Mouse (Mus musculus) CH12.LX (cell line): Measurements from ENCODE around the gene Smyd5.

Experiments used
- CTCF ChIP-seq, 2 experiments: IDR thresholded peaks in 1 of 2; conservative IDR thresholded peaks in 1 of 2; 2 replicates each; pipeline ENCODE4 v1.5.1; 2011 to 2012; ENCODE audit warnings: low read depth in 2 of 2, low read length in 2 of 2, improper control_type of control experiment in 1 of 2, inconsistent platforms in 1 of 2, mild to moderate bottlenecking in 1 of 2, moderate library complexity in 1 of 2
- MAZ ChIP-seq: IDR thresholded peaks from 2 replicates; pipeline ENCODE4 v1.6.1; 2012; ENCODE audit warnings: low read depth, mild to moderate bottlenecking, inconsistent platforms, low read length, improper control_type of control experiment, moderate library complexity
- NRF1 ChIP-seq: IDR thresholded peaks from 2 replicates; pipeline ENCODE4 v1.6.1; 2014; ENCODE audit warnings: low read depth, mild to moderate bottlenecking, inconsistent platforms, low read length, improper control_type of control experiment, moderate library complexity
- POLR2A ChIP-seq: IDR thresholded peaks from 2 replicates; pipeline ENCODE4 v1.6.1; 2011; ENCODE audit warnings: low read depth, mild to moderate bottlenecking, improper control_type of control experiment, low read length
- TCF12 ChIP-seq: IDR thresholded peaks from 2 replicates; pipeline ENCODE4 v1.6.1; 2014; ENCODE audit warnings: low read depth, mild to moderate bottlenecking, inconsistent platforms, low read length, improper control_type of control experiment
- USF1 ChIP-seq: IDR thresholded peaks from 2 replicates; pipeline ENCODE4 v1.6.1; 2014; ENCODE audit warnings: low read depth, mild to moderate bottlenecking, inconsistent platforms, low read length, improper control_type of control experiment

DNA sequence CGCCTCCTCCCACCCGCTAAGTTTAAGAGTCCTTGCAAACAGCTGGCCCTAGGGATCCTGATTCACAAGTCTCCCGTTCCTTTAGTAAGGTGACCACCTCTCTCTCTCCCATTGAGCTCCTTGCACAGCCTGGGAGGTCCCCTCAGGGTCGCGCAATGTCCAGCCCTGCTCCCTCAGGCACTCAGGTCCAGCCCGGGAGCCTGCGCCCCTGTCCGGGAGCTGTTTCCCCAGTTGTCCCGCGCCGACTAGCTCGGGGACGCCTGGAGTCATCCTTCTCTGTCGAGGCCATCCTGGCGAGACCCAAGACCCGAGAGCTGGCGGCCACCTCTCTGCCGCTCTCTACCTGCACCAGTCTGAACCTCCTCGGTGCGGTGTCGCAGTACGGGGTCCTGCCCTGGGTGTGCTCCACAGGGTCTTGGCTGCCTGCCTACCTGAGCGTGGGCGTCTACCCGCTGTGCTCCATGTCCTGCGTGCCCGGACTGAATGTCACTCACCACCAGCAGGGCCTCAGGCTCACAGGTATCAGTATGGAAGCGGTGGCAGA, 7.9 kb upstream of the Smyd5 start, which contains the start of gene Noto:
- no peak for TF ChIP-seq TCF12
- TF ChIP-seq NRF1: no peak
- TF ChIP-seq CTCF (conservative IDR thresholded peaks at IDR 0.05 in 1 of 2, IDR thresholded peaks at IDR 0.05 in 1 of 2; ENCODE audit: low read depth in 2 of 2, low read length in 2 of 2): no peak
- no peak for TF ChIP-seq USF1
- no peak for TF ChIP-seq MAZ
- no peak for TF ChIP-seq POLR2A
